Mouse (Mus musculus) heart, adult 18-20 months (tissue): ENCODE results near the gene Mptx1. TPM values are rescaled to one million over a fixed set of nuclear protein-coding genes. Genes with fewer than 3 reads are reported as not detected.

Experiments
- DNase-seq, 2 experiments: peaks; one replicate each; pipeline ENCODE4 v3.0.0; 2021 to 2022; ENCODE audit warnings: mixed read lengths in 1 of 2
- long read RNA-seq, 2 experiments: library from polyadenylated mRNA; stranded (forward); transcript quantifications; one replicate each; pipeline ENCODE4 v2.0.0; 2021
- total RNA-seq, 2 experiments: library from RNA; stranded (reverse); gene quantifications; 2 replicates each; pipeline ENCODE4 v1.2.3; 2021

Gene Mptx1
- not detected for total RNA-seq
- long read RNA-seq, experiment 1: 0 reads
- long read RNA-seq, experiment 2: 0 reads

GRCm38 (mm10) chr1:174330218-174330617, at the start of gene Mptx1:
Gene Mptx1, plus strand, starts transcription at chr1:174330518.
- no peak for DNase-seq

DNA sequence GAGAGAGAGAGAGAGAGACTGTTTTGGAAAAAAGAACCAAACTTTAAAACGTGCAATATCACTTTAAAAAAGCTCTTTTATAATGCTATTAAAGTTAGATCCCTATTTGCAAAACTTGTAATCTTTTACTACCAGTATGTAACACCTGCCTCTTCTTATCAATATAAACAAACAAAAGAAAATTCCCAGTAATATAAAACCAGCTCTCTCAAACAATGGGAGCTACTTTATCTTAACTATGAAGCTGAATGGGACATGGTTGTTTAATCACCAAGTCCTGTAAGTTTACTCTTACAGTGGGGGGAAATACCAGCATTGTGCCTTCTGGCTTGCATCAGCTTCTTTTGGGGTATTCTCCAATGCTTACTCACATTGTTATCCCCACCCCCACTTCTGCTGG, 27.2 kb upstream of the Mptx1 start:
- no peak for DNase-seq

- DNase-seq: no peak
These were observed 13.0 kb upstream of the Mptx1 start for GRCm38 (mm10) chr1:174317308-174317707.

- DNase-seq: peak in 1 of 2 experiments; percentile 2
These were observed 23.3 kb downstream of the Mptx1 start for GRCm38 (mm10) chr1:174353636-174354035.

DNA sequence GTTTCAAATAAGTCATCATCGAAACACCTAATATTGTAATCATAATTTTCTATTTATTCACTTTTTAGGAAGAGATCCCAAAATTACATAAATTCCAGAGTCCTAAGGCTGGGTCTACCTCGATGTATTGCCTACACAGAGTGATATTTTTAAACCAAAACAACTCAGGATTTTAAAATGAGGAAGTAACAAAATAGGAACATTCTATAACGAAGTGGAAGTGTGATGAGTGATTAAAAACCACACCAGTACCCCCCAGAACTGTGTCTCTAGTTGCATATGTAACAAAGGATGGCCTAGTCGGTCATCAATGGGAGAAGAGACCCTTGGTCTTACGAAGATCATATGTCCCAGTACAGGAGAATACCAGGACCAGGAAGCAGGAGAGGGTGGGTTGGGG, 24.3 kb downstream of the Mptx1 start:
- no peak for DNase-seq

- no peak for DNase-seq
These were observed 34.6 kb downstream of the Mptx1 start, which contains the start of gene Olfr417 for GRCm38 (mm10) chr1:174364882-174365451. Gene Olfr417, plus strand, starts transcription at chr1:174365122.

DNA sequence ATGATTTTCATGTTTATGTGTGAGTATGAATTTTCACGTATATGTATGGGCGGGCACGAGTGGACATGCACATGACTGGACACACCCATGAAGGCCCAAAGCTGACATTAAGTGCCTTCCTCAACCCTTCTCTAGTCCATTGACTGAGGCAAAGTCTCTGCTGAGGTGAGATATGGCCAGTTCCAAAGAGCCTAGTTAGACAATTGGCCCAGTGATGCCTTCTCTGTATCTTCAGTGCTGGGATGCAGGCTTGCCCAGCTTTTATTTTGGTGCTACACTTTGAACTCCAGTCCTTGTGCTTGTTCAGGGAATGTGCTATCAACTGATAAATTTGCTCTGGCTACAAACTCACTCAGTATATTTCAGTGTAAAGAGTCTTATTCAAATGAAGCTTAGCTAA, 43.5 kb downstream of the Mptx1 start:
- DNase-seq: no peak

Other genes with a start within 250 kb of the Mptx1 start
- gene Olfr429, start 246.2 kb upstream of the Mptx1 start, total RNA-seq: not detected
- not detected for gene Olfr427, start 233.6 kb upstream of the Mptx1 start, total RNA-seq
- gene Olfr231, start 209.4 kb upstream of the Mptx1 start, total RNA-seq: not detected
- gene Olfr424, start 199.0 kb upstream of the Mptx1 start, total RNA-seq: not detected
- not detected for gene Olfr420, start 174.9 kb upstream of the Mptx1 start, total RNA-seq
- 1 to 10 TPM; 6.9 to 8.2 TPM for gene Spta1, start 157.7 kb upstream of the Mptx1 start, total RNA-seq
- gene Olfr419, start 78.5 kb upstream of the Mptx1 start, total RNA-seq: not detected
- gene Olfr417, start 34.6 kb downstream of the Mptx1 start, total RNA-seq: not detected
- gene Olfr248, start 60.5 kb downstream of the Mptx1 start, total RNA-seq: not detected
- not detected for gene Olfr414, start 93.5 kb downstream of the Mptx1 start, total RNA-seq
- gene Olfr220, start 111.6 kb downstream of the Mptx1 start, total RNA-seq: not detected
- gene Fmn2, start 171.3 kb downstream of the Mptx1 start, total RNA-seq: under 1 TPM; 0.27 to 0.46 TPM